Mouse (Mus musculus) limb, embryonic 11.5 days (tissue): ENCODE results near the gene Lrrc23. TPM values are rescaled to one million over a fixed set of nuclear protein-coding genes. Genes with fewer than 3 reads are reported as not detected.

ENCODE experiments used
- ATAC-seq: fragments of 200-750 bp; cut with Nextera tagmentation; 2 replicates; pipeline ENCODE4 v1.8.0; 2017; ENCODE audit warnings: low read depth; ENCODE audit not compliant: insufficient number of reproducible peaks, low FRiP score, low TSS enrichment
- DNase-seq: peaks from one replicate; pipeline ENCODE4 v3.0.0-alpha.2; 2015; ENCODE audit warnings: low spot score
- H3K27ac ChIP-seq: fragments of 300-500 bp; sonication (generic); replicated peaks from 2 replicates; pipeline ENCODE4 v1.5.1; 2014; ENCODE audit warnings: low read depth, mild to moderate bottlenecking, low read length
- H3K27me3 ChIP-seq: fragments of 300-500 bp; sonication (generic); 2 replicates; pipeline ENCODE4 v1.6.1; 2014; ENCODE audit warnings: mild to moderate bottlenecking, low read length, mixed read lengths; ENCODE audit not compliant: control insufficient read depth, insufficient read depth
- H3K36me3 ChIP-seq: fragments of 300-500 bp; sonication (generic); 2 replicates; pipeline ENCODE4 v1.6.1; 2014; ENCODE audit warnings: mild to moderate bottlenecking, low read length, moderate library complexity, mixed read lengths; ENCODE audit not compliant: control insufficient read depth, insufficient read depth
- H3K4me1 ChIP-seq: fragments of 300-500 bp; sonication (generic); 2 replicates; pipeline ENCODE4 v1.6.1; 2014; ENCODE audit warnings: low read length, mixed read lengths; ENCODE audit not compliant: control insufficient read depth, insufficient read depth
- H3K4me2 ChIP-seq: fragments of 300-500 bp; sonication (generic); 2 replicates; pipeline ENCODE4 v1.6.1; 2014; ENCODE audit warnings: low read depth, mild to moderate bottlenecking, moderate library complexity; ENCODE audit not compliant: severe bottlenecking
- H3K4me3 ChIP-seq: fragments of 300-500 bp; sonication (generic); 2 replicates; pipeline ENCODE4 v1.5.1; 2014; ENCODE audit warnings: low read depth, low read length
- H3K9ac ChIP-seq: fragments of 300-500 bp; sonication (generic); 2 replicates; pipeline ENCODE4 v1.6.1; 2014; ENCODE audit warnings: mild to moderate bottlenecking, low read length
- H3K9me3 ChIP-seq: fragments of 300-500 bp; sonication (generic); 2 replicates; pipeline ENCODE4 v1.6.1; 2016; ENCODE audit warnings: low read length; ENCODE audit not compliant: control insufficient read depth
- WGBS: fragments of 180-500 bp; shearing (Covaris S2); extraction: QIAGEN DNeasy Blood & Tissue Kit; methylation state at CpG from one replicate; pipeline ENCODE4 v1.1.7; 2014; 5-methylcytosine and 5-hydroxymethylcytosine counted together
- polyA plus RNA-seq: library from polyadenylated mRNA; unstranded; fragments of >200 nt; fragmentation: Nextera tagmentation; extraction: Ambion mirVana; gene quantifications from 2 replicates; pipeline ENCODE4 v1.2.1, GENCODE M21; 2014

Lrrc23 gene
- polyA plus RNA-seq, 1 experiment from 2014 or later = 1.0 TPM

- no peak for ATAC-seq
- no peak overlapping the region for H3K4me2 ChIP-seq
- H3K9me3 ChIP-seq = no peaks in the 10 kb centered on the region
- H3K4me3 ChIP-seq = no peak overlapping the region
- H3K27me3 ChIP-seq = no peaks in the 10 kb centered on the region
- no peak overlapping the region for H3K9ac ChIP-seq
- H3K36me3 ChIP-seq = no peaks in the 10 kb centered on the region
- H3K4me1 ChIP-seq = peaks cover 9% of the 10 kb centered on the region
- H3K27ac ChIP-seq = no peak overlapping the region
- WGBS = 88% methylated on average over 7 of the region's 7 CpGs
- no peak for DNase-seq
Observed at GRCm38 (mm10) chr6:124731038-124731437, 48.5 kb downstream of the Lrrc23 start.

- DNase-seq = no peak
- Histone ChIP-seq H3K9me3 (no peaks in the 10 kb centered on the region), H3K27ac (no peak overlapping the region), H3K36me3 (no peaks in the 10 kb centered on the region), H3K27me3 (no peaks in the 10 kb centered on the region), H3K9ac (no peak overlapping the region), H3K4me3 (no peak overlapping the region), H3K4me1 (peaks cover 9% of the 10 kb centered on the region), H3K4me2 (no peak overlapping the region)
- no peak for ATAC-seq
- WGBS = 86% methylated on average over 8 of the region's 8 CpGs
Observed at GRCm38 (mm10) chr6:124729850-124730705, 49.4 kb downstream of the Lrrc23 start.

GRCm38 (mm10) chr6:124728621-124729020 is 50.9 kb downstream of the Lrrc23 start:
- Histone ChIP-seq H3K36me3 (no peaks in the 10 kb centered on the region), H3K9me3 (no peaks in the 10 kb centered on the region), H3K27me3 (no peaks in the 10 kb centered on the region), H3K4me3 (no peak overlapping the region), H3K4me1 (peaks cover 9% of the 10 kb centered on the region), H3K4me2 (no peak overlapping the region), H3K9ac (no peak overlapping the region), H3K27ac (no peak overlapping the region)
- ATAC-seq = no peak
- 88% methylated on average over 10 of the region's 10 CpGs for WGBS
- DNase-seq = no peak

- Histone ChIP-seq H3K9ac (no peak overlapping the region), H3K4me2 (no peak overlapping the region), H3K9me3 (no peaks in the 10 kb centered on the region), H3K4me3 (no peak overlapping the region), H3K27ac (no peak overlapping the region), H3K4me1 (no peaks in the 10 kb centered on the region), H3K36me3 (no peaks in the 10 kb centered on the region), H3K27me3 (no peaks in the 10 kb centered on the region)
- no peak for DNase-seq
- ATAC-seq = no peak
- WGBS = 90% methylated on average over 10 of the region's 10 CpGs
Observed at GRCm38 (mm10) chr6:124724472-124724871, 55.1 kb downstream of the Lrrc23 start.

GRCm38 (mm10) chr6:124723541-124723940 is 56.0 kb downstream of the Lrrc23 start:
- Histone ChIP-seq H3K27me3 (no peaks in the 10 kb centered on the region), H3K4me2 (no peak overlapping the region), H3K9me3 (no peaks in the 10 kb centered on the region), H3K4me1 (no peaks in the 10 kb centered on the region), H3K27ac (no peak overlapping the region), H3K4me3 (no peak overlapping the region), H3K9ac (no peak overlapping the region), H3K36me3 (no peaks in the 10 kb centered on the region)
- ATAC-seq = no peak
- WGBS = 78% methylated on average over 8 of the region's 8 CpGs
- no peak for DNase-seq

GRCm38 (mm10) chr6:124722876-124723473 is 56.6 kb downstream of the Lrrc23 start:
- H3K4me2 ChIP-seq = no peak overlapping the region
- no peaks in the 10 kb centered on the region; the same call in 1 of the 2 replicates for H3K36me3 ChIP-seq
- no peaks in the 10 kb centered on the region for H3K27me3 ChIP-seq
- ATAC-seq (no peak), DNase-seq (no peak)
- no peak overlapping the region for H3K27ac ChIP-seq
- H3K9me3 ChIP-seq = no peaks in the 10 kb centered on the region
- no peaks in the 10 kb centered on the region for H3K4me1 ChIP-seq
- H3K9ac ChIP-seq = no peak overlapping the region
- WGBS = 92% methylated on average over 6 of the region's 6 CpGs
- H3K4me3 ChIP-seq = no peak overlapping the region

GRCm38 (mm10) chr6:124720904-124721303 is 58.6 kb downstream of the Lrrc23 start:
- no peak for DNase-seq
- no peak overlapping the region for H3K4me3 ChIP-seq
- H3K9me3 ChIP-seq = no peaks in the 10 kb centered on the region
- H3K4me2 ChIP-seq = no peak overlapping the region
- 79% methylated on average over 11 of the region's 11 CpGs for WGBS
- no peak overlapping the region for H3K9ac ChIP-seq
- no peak overlapping the region for H3K27ac ChIP-seq
- no peak for ATAC-seq
- no peaks in the 10 kb centered on the region for H3K27me3 ChIP-seq
- H3K36me3 ChIP-seq = peaks cover 12% of the 10 kb centered on the region
- no peaks in the 10 kb centered on the region for H3K4me1 ChIP-seq
